Mouse (Mus musculus): ENCODE results near the gene Fars2.

DNA sequence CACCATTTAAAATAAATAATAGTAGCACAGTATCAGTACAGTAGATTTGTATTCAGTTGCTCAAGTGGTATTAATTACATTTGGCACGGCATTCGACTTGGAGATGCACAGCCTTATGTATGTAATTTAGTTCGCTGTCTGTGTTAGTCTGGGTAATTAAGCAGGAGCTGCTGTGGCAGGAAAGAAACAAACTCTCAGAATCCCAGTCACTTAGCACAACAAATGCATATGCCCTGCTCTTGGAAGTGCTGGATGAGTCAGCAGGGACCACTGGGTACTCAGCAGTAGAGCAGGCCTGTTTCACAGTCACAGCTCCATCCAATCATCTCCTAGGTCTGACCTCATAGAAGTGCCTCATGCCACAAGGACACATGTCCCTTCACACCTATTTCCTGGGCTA, 200.6 kb downstream of the Fars2 start:
- TF ChIP-seq POLR2A (IDR thresholded peaks at IDR 0.05; ENCODE audit: control insufficient read depth, low read depth, low read length) (no peak), CTCF (IDR thresholded peaks at IDR 0.05; ENCODE audit: control insufficient read depth, insufficient read depth, insufficient replicate concordance, low read depth, low read length) (no peak)

Measured in testis, adult 2 months (tissue).